Mouse (Mus musculus) cerebellum, postnatal 36 days (tissue): Measurements from ENCODE around the gene Catip.
A peak's percentile ranks its signal among the peaks of the same experiment; 100 is the strongest.
"Not testable (repeated sequence)": the region's sequence is repeated elsewhere in the genome, so short reads cannot be mapped to it uniquely, and the experiment has no call there.

Source experiments
- DNase-seq, 2 experiments: peaks; one replicate each; pipeline ENCODE4 v3.0.0; 2021 to 2022; ENCODE audit warnings: mixed read lengths in 2 of 2

The Catip gene

GRCm38 (mm10) chr1:74361812-74362211 is at the start of gene Catip:
Gene Catip (plus strand): TSS chr1:74362108.
- peak; percentile 64 to 74 for DNase-seq

DNA sequence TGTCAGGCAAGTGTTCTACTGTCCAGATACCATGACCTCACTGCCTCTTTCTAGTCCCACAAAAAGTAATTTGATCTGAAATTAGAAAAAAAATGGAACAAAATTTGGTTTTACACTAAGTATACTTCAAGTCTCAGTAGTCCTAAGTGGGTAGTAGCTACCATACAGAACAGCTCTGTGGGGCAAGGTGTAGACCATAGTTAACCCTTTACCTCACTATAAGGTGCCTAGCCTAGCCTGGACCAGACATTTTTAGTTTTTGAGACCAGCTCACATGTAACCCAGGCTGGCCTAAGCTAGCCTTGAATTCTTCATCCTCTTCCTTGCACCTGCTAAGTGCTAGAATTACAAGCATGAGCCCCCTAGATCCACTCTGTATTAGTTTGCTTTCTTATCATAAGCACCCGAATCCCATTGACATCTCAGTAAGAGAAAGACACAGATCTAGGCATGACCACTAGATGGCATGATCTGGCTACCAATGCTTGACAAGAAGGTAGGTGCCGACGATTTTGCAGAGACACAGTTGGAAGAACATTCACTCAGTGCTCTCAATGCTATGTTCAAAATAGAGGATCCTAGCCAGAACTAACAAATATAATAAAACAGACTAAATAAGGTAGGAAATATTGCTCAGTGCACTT is 48.7 kb upstream of the Catip start:
- DNase-seq, result peak; percentile 42 to 74

GRCm38 (mm10) chr1:74314796-74315195 is 47.1 kb upstream of the Catip start:
- no peak for DNase-seq

DNA sequence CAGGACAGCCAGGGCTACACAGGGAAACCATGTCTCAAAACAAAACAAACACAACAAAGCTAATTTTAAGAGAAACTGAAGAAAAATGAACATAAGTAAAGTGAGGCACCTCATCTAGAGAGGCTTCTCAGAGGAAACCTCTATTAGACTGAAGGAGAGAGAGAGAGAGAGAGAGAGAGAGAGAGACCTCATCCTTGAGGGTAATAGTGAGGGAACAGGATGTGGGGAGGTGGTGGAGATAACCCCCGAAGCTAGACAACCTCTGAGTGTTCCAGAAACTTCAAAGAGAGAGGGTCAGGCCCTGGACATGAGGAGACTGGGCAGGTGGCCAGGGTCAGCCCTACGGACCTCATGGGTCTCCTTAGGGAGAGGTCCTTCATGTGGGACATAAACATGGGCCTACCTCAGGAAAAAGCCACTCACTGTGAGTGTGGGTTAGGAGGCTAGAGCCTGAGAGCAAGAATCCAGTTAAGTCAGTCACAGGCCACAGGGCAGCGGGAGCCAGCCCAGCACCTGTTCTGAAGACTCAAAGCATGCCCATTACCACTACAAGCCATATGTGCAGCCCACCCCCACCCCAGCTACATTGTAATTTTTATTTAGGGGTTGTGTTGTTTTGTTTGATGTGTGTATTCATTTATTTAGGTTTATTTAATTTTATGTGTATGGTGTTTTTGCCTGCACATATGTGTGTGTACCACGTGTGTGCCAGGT is 45.6 kb upstream of the Catip start:
- no peak for DNase-seq

GRCm38 (mm10) chr1:74318711-74319110 is 43.2 kb upstream of the Catip start:
- no peak for DNase-seq

DNA sequence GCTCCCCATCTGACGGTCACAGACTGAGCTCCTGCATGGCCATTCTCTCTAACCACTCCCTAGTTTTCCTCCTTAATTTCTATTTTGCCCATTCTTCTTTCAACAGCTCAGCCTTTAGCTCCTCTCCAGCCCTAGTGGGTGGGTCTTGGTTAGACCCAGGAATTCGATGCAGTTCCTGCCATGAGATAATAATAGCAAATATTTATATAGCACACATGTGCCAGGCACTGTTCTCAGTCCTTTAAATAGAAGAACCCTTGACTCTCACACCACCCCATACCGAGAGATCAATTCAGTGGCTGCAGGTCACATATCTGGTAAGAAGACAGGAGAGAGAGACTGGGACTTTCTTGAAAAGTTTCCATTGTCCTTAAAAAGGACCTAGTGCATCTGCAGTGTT is 40.5 kb upstream of the Catip start:
- DNase-seq, result no peak

DNA sequence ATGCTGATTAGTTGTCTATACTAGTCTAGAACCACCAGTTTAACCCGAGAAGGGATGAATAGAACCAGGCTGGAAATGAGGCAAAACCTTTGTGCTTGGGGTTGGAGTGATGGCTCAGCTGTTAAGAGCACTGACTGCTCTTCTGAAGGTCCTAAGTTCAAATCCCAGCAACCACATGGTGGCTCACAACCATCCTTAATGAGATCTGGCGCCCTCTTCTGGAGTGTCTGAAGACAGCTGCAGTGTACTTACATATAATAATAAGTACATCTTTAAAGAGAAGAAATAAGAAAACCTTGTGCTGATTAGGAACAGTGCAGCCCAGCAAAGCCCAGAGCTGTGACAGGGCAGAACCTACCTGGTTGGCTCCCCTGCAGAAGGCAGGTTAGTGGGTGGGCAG is 35.0 kb upstream of the Catip start:
- not testable (repeated sequence) for DNase-seq

DNA sequence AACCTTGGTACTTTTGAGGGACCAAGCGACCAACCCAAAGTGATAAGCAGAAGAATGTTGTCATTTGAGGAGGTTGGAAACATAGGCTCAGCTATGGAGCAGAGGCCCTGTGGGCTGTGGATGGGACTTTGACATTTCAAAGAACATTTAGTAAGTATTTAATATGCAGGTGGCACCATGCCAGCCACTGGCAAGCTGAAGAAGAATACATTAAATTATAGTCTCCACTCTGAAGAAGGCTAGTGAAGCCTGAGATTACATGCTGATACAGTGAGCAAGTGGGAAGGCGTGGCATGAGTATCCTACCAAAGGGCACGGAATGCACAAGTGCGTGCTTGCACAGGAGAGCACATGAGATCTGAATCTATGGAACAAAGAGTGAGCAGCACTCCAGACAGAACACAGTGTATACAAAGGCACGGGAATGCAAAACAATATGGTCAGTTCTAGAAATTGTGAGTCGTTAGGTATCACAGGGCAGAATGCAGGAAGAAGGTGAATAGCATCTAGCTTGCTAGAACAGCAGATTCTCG is 31.9 kb upstream of the Catip start:
- no peak for DNase-seq

DNA sequence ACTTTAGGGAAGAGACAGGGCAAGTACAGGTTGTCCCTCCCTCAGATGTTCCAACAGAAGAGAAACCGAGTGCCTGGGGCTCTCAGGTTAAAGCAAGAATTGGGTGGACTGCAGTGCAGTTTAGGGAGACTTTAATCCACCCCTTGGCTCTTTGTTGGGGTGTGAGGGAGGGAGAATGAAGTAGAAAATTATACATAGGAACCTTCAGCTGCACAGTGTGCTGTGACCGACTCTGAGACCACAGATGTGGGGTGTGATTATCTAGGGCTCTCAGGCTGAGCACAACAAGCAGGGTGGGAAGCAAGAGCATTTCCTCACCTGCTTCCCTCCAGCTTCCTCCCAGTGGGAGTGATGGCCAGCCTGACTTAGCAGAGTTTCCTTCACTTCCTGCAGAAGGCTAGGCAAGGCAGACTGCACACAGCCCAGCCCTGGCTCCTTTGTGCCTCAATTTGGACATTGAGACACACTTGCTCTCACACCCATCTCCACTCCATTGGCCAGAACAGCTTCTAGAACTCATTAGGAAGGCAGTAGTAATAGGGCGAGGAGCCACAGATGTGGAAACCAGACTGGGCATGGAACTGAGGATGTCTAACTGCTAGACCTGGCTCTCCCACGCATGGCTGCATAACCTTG is 30.7 kb upstream of the Catip start:
- DNase-seq, result no peak

DNA sequence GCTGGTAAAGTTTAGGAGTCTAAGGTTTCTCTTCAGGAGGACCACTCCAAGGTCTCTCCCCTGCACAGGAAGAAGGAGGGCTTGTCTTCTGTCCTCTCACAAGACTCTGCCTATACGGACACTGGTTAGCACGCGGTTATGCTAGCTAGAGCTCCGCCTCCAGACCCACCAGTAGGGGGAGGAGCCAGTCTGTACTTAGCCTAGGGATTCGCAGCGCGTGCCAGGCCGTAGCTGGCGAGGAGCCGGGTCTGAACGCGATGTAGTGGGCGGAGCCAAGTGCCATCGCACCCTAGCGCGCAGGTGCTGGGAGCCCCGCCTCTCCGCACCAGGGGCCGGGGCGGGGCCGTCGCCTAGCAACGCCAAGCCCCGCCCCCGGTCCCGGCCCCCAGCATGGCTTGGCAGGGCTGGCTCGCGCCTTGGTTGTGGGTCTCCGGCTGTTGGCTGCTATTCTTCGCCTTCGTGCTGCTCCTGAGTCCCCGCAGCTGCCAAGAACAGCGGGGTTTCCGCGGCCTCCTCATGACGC is 29.6 kb upstream of the Catip start:
- DNase-seq, result peak; percentile 93 to 95

- DNase-seq, result peak in 1 of 2 experiments; percentile 19
These were observed 29.0 kb upstream of the Catip start for GRCm38 (mm10) chr1:74332930-74333329.

- DNase-seq, result no peak
These were observed 27.3 kb upstream of the Catip start for GRCm38 (mm10) chr1:74334607-74335006.

DNA sequence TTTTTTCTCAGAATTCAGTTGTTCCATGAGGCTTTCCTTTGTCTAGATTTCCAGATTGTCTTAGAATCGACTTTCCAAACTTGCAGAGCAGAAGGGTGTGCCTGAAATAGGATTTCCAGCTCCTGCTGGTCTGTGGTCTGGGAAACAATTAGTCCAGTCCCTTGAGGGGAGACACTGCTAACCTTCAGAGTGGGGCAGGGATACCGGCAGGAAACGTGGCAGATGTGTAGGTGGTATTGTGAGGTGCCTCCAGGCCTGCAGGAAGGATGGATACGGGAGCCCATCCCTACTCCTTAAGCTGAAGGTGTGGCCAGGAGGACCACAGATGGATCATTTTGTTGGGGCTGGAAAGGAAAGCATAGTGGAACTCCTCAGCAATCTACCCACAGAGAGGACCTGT is 26.9 kb upstream of the Catip start:
- DNase-seq, result no peak

DNA sequence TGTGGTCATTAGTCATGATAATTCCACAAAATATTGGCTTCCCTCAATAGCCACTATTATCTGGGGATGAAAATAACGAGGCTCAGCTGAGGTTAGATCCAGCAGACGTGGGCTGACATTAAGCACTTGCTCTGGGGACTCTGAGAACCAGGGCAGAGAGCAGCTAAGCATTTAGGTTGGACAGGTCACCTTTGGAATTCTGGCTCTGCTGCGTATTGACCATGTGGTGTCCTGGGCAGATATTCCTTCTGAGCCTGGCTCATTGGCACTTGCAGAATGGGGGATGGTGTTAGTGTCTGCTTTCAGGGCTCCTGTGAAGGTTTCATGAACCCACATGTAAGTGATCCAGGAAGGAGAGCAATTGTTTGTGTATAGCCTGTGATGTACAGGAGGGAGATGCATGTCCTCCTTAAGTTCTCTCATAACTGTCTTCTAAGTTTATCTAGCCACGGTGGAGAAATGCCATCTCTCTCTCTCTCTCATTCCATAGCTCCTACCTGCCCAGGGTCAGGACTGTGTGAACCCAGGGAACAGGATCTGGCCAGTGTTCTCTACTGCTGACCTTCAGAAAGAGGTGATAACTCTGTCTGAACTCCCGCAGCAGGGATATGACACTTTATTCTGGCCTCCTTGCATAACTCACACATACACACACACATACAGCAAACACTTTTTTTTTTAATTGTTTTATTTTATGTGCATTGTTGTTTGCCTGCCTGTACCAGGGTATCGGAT is 26.3 kb upstream of the Catip start:
- peak; percentile 32 to 47 for DNase-seq

DNA sequence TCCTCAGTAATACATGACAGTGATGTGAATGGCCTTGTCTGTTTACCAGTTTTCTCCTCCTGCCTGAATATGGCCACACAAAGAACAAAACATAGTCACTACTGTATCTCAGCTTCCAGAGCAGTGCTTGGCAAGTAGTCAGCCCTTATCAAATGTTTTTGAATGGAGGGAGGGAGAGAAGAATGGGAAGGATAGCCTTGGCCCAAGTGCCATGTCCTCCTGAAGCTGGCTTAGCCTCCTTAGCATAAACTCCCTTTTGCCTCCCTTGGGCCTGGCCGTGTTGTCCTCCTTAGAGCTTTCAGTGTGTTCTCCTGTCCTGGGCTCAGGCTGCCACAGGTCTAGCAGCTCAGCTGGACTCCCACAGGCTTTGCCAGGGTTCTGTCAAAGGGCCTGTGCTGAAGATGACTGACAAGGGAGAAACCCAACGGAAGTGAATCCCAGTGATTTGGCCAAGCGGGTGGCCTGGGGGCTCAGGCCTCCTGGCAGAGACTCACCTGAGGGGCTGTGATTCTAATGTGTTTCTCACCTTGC is 24.6 kb upstream of the Catip start:
- peak in 1 of 2 experiments; percentile 28 for DNase-seq

DNA sequence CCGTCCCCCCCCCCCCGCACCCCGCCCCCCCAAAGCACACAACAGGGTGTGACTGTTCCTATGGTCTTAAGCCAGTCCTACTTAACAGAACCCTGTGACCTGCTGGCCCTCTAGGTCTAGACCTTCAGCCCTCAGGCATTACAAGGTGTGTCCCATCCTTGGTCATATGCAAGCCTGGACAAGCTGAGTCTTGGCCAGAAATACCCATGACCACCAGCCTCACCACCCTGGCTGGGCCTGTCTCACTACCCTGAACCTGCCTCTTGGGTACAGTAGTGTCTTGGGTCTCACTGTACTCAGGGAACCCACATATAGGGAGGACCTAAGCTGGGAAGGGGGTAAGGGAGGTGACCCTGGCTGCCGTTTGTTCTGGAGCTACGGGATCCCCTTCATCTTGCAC is 23.9 kb upstream of the Catip start:
- no peak for DNase-seq

GRCm38 (mm10) chr1:74338626-74339025 is 23.3 kb upstream of the Catip start:
- no peak for DNase-seq

GRCm38 (mm10) chr1:74339917-74340316 is 22.0 kb upstream of the Catip start:
- DNase-seq, result no peak

DNA sequence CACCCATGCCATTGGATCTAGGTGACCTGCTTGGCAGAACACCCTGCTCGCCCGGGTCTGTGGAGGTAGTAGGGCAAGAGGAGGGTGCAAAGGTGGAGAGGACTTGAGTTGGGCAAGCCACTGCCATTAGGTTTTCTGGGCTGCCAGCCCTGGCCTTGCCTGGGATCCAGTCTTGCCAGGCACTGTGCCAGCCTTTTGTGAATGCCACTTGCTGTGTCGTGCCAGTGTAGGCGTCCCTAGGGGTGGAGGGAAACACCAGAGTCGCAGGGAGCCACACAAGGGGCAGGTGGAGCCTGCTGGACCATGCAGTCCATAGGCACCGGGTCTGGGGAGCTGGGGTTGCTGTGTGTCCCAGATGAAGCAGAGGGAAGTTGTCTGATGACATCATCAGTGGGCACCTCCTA is 21.5 kb upstream of the Catip start:
- DNase-seq, result peak; percentile 37 to 51

DNA sequence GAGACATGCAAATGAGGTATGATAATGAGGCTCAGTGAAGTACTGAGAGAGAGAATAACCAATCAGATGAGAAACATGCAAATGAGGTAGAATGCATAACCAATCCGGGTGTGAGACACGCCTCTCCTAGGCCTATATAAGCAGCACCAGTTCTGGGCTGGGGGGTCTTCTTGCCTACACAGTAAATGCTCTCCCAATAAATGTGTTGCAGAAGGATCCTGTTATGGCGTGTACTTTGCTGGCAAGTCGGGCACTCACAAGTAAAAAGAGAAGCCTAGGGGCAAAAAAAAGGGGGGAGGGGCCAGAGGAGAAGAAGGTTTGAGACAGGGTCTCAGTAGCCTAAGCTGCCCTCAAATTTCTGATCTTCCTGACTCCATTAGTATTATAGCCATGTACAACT is 20.9 kb upstream of the Catip start:
- not testable (repeated sequence) for DNase-seq

DNA sequence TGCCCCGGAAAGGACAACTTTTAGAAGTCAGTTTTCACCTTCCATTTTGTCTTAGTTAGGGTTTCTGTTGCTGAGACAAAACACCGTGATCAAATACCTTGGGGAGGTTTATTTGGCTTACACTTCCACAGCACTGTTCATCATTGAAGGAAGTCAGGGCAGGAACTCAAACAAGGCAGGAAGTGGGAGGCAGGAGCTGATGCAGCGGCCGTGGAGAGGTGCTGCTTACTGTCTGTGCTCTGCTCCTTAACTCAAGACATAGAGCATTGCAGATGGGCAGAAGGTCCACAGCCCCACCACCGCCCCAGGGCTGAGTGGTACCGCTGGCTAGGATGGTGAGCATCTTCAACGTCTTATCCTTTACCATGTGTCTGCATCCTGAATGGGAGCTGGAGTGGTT is 20.0 kb upstream of the Catip start:
- no peak for DNase-seq

- no peak for DNase-seq
These were observed 19.6 kb upstream of the Catip start for GRCm38 (mm10) chr1:74342308-74342707.

- no peak for DNase-seq
These were observed 18.7 kb upstream of the Catip start for GRCm38 (mm10) chr1:74343161-74343560.
